Mouse (Mus musculus): ENCODE results near the gene Sdf4. TPM values are rescaled to one million over a fixed set of nuclear protein-coding genes. Genes with fewer than 3 reads are reported as not detected.

The Sdf4 gene
- polyA plus RNA-seq, 1 experiment from 2014 or later, result 137 TPM

- WGBS, result 60% methylated on average over 9 of the region's 9 CpGs
- peak overlapping the region; percentile 21 for H3K4me3 ChIP-seq (ENCODE audit: low read depth, low read length)
- no peak overlapping the region for H3K9ac ChIP-seq (replicated peaks; ENCODE audit: low read length)
- H3K4me2 ChIP-seq (ENCODE audit: low read depth, low read length), result peak overlapping the region; percentile 24
- H3K36me3 ChIP-seq (replicated peaks; ENCODE audit: control insufficient read depth, insufficient read depth, low read depth, low read length), result no peaks in the 10 kb centered on the region
- no peaks in the 10 kb centered on the region for H3K27me3 ChIP-seq (ENCODE audit: control insufficient read depth, insufficient read depth, low read length)
- H3K4me1 ChIP-seq (ENCODE audit: control insufficient read depth, insufficient read depth, low read length), result no peaks in the 10 kb centered on the region
- DNase-seq (ENCODE audit: low spot score) (no peak), ATAC-seq (replicated peaks; ENCODE audit: insufficient number of reproducible peaks, low FRiP score, low TSS enrichment, low read depth) (no peak; the same call in 1 of the 2 replicates)
- no peaks in the 10 kb centered on the region for H3K9me3 ChIP-seq (replicated peaks; ENCODE audit: control insufficient read depth, low read length)
- no peak overlapping the region for H3K27ac ChIP-seq (replicated peaks; ENCODE audit: low read depth, low read length)
These were observed 66.2 kb downstream of the Sdf4 start for GRCm38 (mm10) chr4:156058826-156059225.

DNA sequence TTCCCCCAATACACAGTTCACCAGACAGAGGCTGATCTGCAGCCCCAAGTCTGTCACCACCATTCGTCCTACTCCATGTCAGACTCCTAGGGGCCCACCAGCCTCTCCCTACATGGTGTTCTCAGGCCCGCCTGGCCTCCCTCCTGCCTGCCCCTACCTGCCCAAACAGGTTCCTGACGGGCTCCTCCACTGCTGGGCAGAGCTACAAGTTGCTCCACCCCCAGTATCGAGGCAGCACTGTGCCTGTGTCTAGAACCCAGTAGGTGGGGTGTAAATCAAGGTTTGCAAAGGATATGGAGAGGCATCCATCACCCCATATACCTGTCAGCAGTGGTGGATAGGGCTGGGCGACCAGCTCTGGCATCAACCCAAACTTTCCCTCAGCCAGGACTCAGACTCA lies 66.6 kb downstream of the Sdf4 start, which contains the start of gene Ttll10:
Gene Ttll10, minus strand, starts transcription at position 154 of the 400 bp plus-strand sequence.
- ATAC-seq (replicated peaks; ENCODE audit: insufficient number of reproducible peaks, low FRiP score, low TSS enrichment, low read depth) (peak; percentile 51; the same call in 1 of the 2 replicates), DNase-seq (ENCODE audit: low spot score) (peak; percentile 19)
- WGBS, result 50% methylated on average over 5 of the region's 5 CpGs
- Histone ChIP-seq H3K36me3 (replicated peaks; ENCODE audit: control insufficient read depth, insufficient read depth, low read depth, low read length) (no peaks in the 10 kb centered on the region), H3K9me3 (replicated peaks; ENCODE audit: control insufficient read depth, low read length) (no peaks in the 10 kb centered on the region), H3K9ac (replicated peaks; ENCODE audit: low read length) (no peak within 1 kb of the TSS), H3K4me3 (ENCODE audit: low read depth, low read length) (peak within 1 kb of the TSS; percentile 21), H3K4me2 (ENCODE audit: low read depth, low read length) (peak within 1 kb of the TSS; percentile 24), H3K27ac (replicated peaks; ENCODE audit: low read depth, low read length) (no peak within 1 kb of the TSS), H3K27me3 (ENCODE audit: control insufficient read depth, insufficient read depth, low read length) (no peaks in the 10 kb centered on the region), H3K4me1 (ENCODE audit: control insufficient read depth, insufficient read depth, low read length) (no peaks in the 10 kb centered on the region)

DNA sequence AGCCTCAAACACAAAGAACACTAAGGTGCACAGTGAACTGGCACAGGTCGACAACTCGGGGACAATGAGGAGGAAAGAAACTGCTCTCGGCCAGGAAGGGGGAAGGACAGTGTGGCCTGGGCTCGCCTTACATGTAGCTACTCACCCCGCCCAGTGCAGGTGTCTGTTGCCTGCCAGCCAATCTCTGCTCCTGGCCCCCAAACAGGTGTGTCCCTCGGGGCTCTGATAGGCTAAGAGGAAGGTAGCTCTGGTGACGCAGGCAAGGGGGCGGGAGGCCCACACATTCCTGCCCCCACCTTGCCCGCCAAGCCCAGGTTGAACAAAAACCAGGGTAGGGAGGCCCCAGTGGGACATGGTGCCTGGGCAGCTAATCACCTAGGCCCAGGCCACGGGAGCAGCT lies 67.0 kb downstream of the Sdf4 start:
- 28% methylated on average over 10 of the region's 10 CpGs for WGBS
- ATAC-seq (replicated peaks; ENCODE audit: insufficient number of reproducible peaks, low FRiP score, low TSS enrichment, low read depth) (peak; percentile 77), DNase-seq (ENCODE audit: low spot score) (peak; percentile 59)
- Histone ChIP-seq H3K9ac (replicated peaks; ENCODE audit: low read length) (no peak overlapping the region), H3K4me3 (ENCODE audit: low read depth, low read length) (no peak overlapping the region), H3K4me2 (ENCODE audit: low read depth, low read length) (no peak overlapping the region), H3K9me3 (replicated peaks; ENCODE audit: control insufficient read depth, low read length) (no peaks in the 10 kb centered on the region), H3K4me1 (ENCODE audit: control insufficient read depth, insufficient read depth, low read length) (no peaks in the 10 kb centered on the region), H3K27ac (replicated peaks; ENCODE audit: low read depth, low read length) (no peak overlapping the region), H3K27me3 (ENCODE audit: control insufficient read depth, insufficient read depth, low read length) (no peaks in the 10 kb centered on the region), H3K36me3 (replicated peaks; ENCODE audit: control insufficient read depth, insufficient read depth, low read depth, low read length) (no peaks in the 10 kb centered on the region)

MicroRNAs within 50 kb of the gene (microRNA counts, 519-probe panel; counts per million panel counts)
- 3,606 counts per million, percentile 53 among the panel's probes with 10 or more counts for microRNA mmu-miR-200a
- 4,564 counts per million, percentile 78 among the panel's probes with 10 or more counts for microRNA mmu-miR-200b
- 5,253 counts per million, percentile 92 among the panel's probes with 10 or more counts for microRNA mmu-miR-429

Small RNA genes within 50 kb of the gene (microRNA-seq; reads per million reads assigned to microRNA genes)
- gene Mir200a (ENCODE audit: borderline number of aligned reads) (562 reads per million, percentile 65 among the genes with 10 or more reads in this experiment), gene Mir200b (ENCODE audit: borderline number of aligned reads) (2,829 reads per million, percentile 82 among the genes with 10 or more reads in this experiment), gene Mir429 (ENCODE audit: borderline number of aligned reads) (8,637 reads per million, percentile 91 among the genes with 10 or more reads in this experiment)

Other genes with a start within 250 kb of the Sdf4 start
- 79.0 and 87.2 TPM in 2 replicates for gene Atad3a, start 231.8 kb upstream of the Sdf4 start, polyA plus RNA-seq (2014; fragmentation: Nextera tagmentation; extraction: Ambion mirVana)
- gene Vwa1, start 218.2 kb upstream of the Sdf4 start, polyA plus RNA-seq (2014; fragmentation: Nextera tagmentation; extraction: Ambion mirVana), result 4.7 and 5.9 TPM in 2 replicates
- gene Tmem88b, start 207.0 kb upstream of the Sdf4 start, polyA plus RNA-seq (2014; fragmentation: Nextera tagmentation; extraction: Ambion mirVana), result 0.18 and 0.26 TPM in 2 replicates
- not detected in 2 replicates for gene Ankrd65, start 202.4 kb upstream of the Sdf4 start, polyA plus RNA-seq (2014; fragmentation: Nextera tagmentation; extraction: Ambion mirVana)
- 250 and 256 TPM in 2 replicates for gene Mrpl20, start 190.0 kb upstream of the Sdf4 start, polyA plus RNA-seq (2014; fragmentation: Nextera tagmentation; extraction: Ambion mirVana)
- gene Ccnl2, start 180.4 kb upstream of the Sdf4 start, polyA plus RNA-seq (2014; fragmentation: Nextera tagmentation; extraction: Ambion mirVana), result 170 and 173 TPM in 2 replicates
- gene Aurkaip1, start 161.6 kb upstream of the Sdf4 start, polyA plus RNA-seq (2014; fragmentation: Nextera tagmentation; extraction: Ambion mirVana), result 121 and 123 TPM in 2 replicates
- 34.4 and 38.2 TPM in 2 replicates for gene Mxra8, start 153.2 kb upstream of the Sdf4 start, polyA plus RNA-seq (2014; fragmentation: Nextera tagmentation; extraction: Ambion mirVana)
- 6.8 and 7.7 TPM in 2 replicates for gene Dvl1, start 145.5 kb upstream of the Sdf4 start, polyA plus RNA-seq (2014; fragmentation: Nextera tagmentation; extraction: Ambion mirVana)
- gene Tas1r3, start 129.5 kb upstream of the Sdf4 start, polyA plus RNA-seq (2014; fragmentation: Nextera tagmentation; extraction: Ambion mirVana), result 0.15 and 0.27 TPM in 2 replicates
- 18.3 and 21.1 TPM in 2 replicates for gene Cptp, start 123.4 kb upstream of the Sdf4 start, polyA plus RNA-seq (2014; fragmentation: Nextera tagmentation; extraction: Ambion mirVana)
- gene Ints11, start 123.3 kb upstream of the Sdf4 start, polyA plus RNA-seq (2014; fragmentation: Nextera tagmentation; extraction: Ambion mirVana), result 92.8 and 93.0 TPM in 2 replicates
- 35.6 and 39.3 TPM in 2 replicates for gene Pusl1, start 101.1 kb upstream of the Sdf4 start, polyA plus RNA-seq (2014; fragmentation: Nextera tagmentation; extraction: Ambion mirVana)
- gene Acap3, start 101.0 kb upstream of the Sdf4 start, polyA plus RNA-seq (2014; fragmentation: Nextera tagmentation; extraction: Ambion mirVana), result 18.6 and 21.2 TPM in 2 replicates
- gene Ube2j2, start 49.0 kb upstream of the Sdf4 start, polyA plus RNA-seq (2014; fragmentation: Nextera tagmentation; extraction: Ambion mirVana), result 158 and 161 TPM in 2 replicates
- gene C1qtnf12, start 30.6 kb upstream of the Sdf4 start, polyA plus RNA-seq (2014; fragmentation: Nextera tagmentation; extraction: Ambion mirVana), result 21.2 and 26.8 TPM in 2 replicates
- 17.8 and 18.9 TPM in 2 replicates for gene B3galt6, start 223 bp upstream of the Sdf4 start, polyA plus RNA-seq (2014; fragmentation: Nextera tagmentation; extraction: Ambion mirVana)
- 0.21 and 0.34 TPM in 2 replicates for gene Tnfrsf4, start 21.0 kb downstream of the Sdf4 start, polyA plus RNA-seq (2014; fragmentation: Nextera tagmentation; extraction: Ambion mirVana)
- gene Tnfrsf18, start 33.3 kb downstream of the Sdf4 start, polyA plus RNA-seq (2014; fragmentation: Nextera tagmentation; extraction: Ambion mirVana), result 0.38 and 0.55 TPM in 2 replicates
- 0.38 and 0.78 TPM in 2 replicates for gene Ttll10, start 66.5 kb downstream of the Sdf4 start, polyA plus RNA-seq (2014; fragmentation: Nextera tagmentation; extraction: Ambion mirVana)
- gene 9430015G10Rik, start 117.1 kb downstream of the Sdf4 start, polyA plus RNA-seq (2014; fragmentation: Nextera tagmentation; extraction: Ambion mirVana), result 47.4 and 48.7 TPM in 2 replicates
- gene Rnf223, start 137.6 kb downstream of the Sdf4 start, polyA plus RNA-seq (2014; fragmentation: Nextera tagmentation; extraction: Ambion mirVana), result 0.38 and 0.43 TPM in 2 replicates
- 39.4 and 47.6 TPM in 2 replicates for gene Agrn, start 204.6 kb downstream of the Sdf4 start, polyA plus RNA-seq (2014; fragmentation: Nextera tagmentation; extraction: Ambion mirVana)
- 0.29 and 0.49 TPM in 2 replicates for gene Isg15, start 207.9 kb downstream of the Sdf4 start, polyA plus RNA-seq (2014; fragmentation: Nextera tagmentation; extraction: Ambion mirVana)
- gene AW011738, start 210.4 kb downstream of the Sdf4 start, polyA plus RNA-seq (2014; fragmentation: Nextera tagmentation; extraction: Ambion mirVana), result 0.55 and 0.56 TPM in 2 replicates
- gene Perm1, start 223.0 kb downstream of the Sdf4 start, polyA plus RNA-seq (2014; fragmentation: Nextera tagmentation; extraction: Ambion mirVana), result 0.36 and 0.60 TPM in 2 replicates
- gene Plekhn1, start 242.0 kb downstream of the Sdf4 start, polyA plus RNA-seq (2014; fragmentation: Nextera tagmentation; extraction: Ambion mirVana), result 15.3 and 15.7 TPM in 2 replicates
- gene Noc2l, start 243.1 kb downstream of the Sdf4 start, polyA plus RNA-seq (2014; fragmentation: Nextera tagmentation; extraction: Ambion mirVana), result 76.9 and 80.6 TPM in 2 replicates

Measured in embryonic facial prominence, embryonic 11.5 days (tissue).